Comparison of ENCODE assay signal across 21 mouse cellular contexts in genomic region chr11:51084527-51084926, GRCm38 (mm10). TPM values are rescaled to one million over a fixed set of nuclear protein-coding genes. Genes with fewer than 3 reads are reported as not detected.
DNase-seq lines count a peak whose midpoint lies in the region; TF ChIP-seq lines count a peak whose summit lies in the region.
"Had no signal": no experiment of that assay in that cellular context is flagged by ENCODE, and none has a peak within 500 bp of the region (broad histone marks: within the 10 kb centered on the region; RNA-seq: fewer than 3 reads in every experiment).

No protein-coding gene starts in this region.

- DNase-seq in embryo, embryonic 11 days: peak; percentile 8
- DNase-seq in embryo, embryonic 10 days (ENCODE audit: low spot score): no peak
- peak; percentile 7 for DNase-seq in lung, postnatal 36 days
- DNase-seq in lung, postnatal 25 days (ENCODE audit: low spot score): no peak
- DNase-seq in brain, embryonic 14.5 days (ENCODE audit: low read depth): peak; percentile 23
- peak; percentile 35 to 71 for DNase-seq in kidney, postnatal 36 days
- no peak for DNase-seq in gastrocnemius, adult 18-20 months (ENCODE audit: low spot score)
- DNase-seq in left cerebral cortex, postnatal 25 days (ENCODE audit: low spot score in 2 of 2): no peak
- DNase-seq: adrenal gland, postnatal 14 days; cerebellum, adult 11 months; lung, adult 2 months; thymus, postnatal 25 days had no signal

- no peak for TF ChIP-seq CTCF in brain, embryonic 14.5 days (IDR thresholded peaks at IDR 0.05; ENCODE audit: borderline replicate concordance, extremely low read depth, insufficient read depth, insufficient read length)

- intact Hi-C loops in left cerebral cortex, postnatal 25 days (cut with DNase I): no loop called here

- TF ChIP-seq POLR2A in brain, embryonic 14.5 days (IDR thresholded peaks at IDR 0.05; ENCODE audit: borderline replicate concordance, extremely low read depth, insufficient read depth, insufficient read length, poor library complexity, severe bottlenecking): no peak

RNA-seq across cellular contexts. Expression of gene Zfp354a, which starts 25.5 kb away (rescaled TPM):
- 11.4 and 11.6 TPM in 2 replicates for polyA plus RNA-seq in brain, embryonic 14.5 days (2012; rRNA removed)
- 1 to 10 TPM; 2.8 to 3.2 TPM for total RNA-seq in gastrocnemius, adult 18-20 months (2021)
- total RNA-seq in left cerebral cortex, postnatal 25 days (2021): 1 to 10 TPM; 6.2 to 8.9 TPM
- total RNA-seq: granulocyte monocyte progenitor cell, adult 5-6 weeks had no signal
- polyA plus RNA-seq: erythroblast, embryonic 14.5 days had no signal

RNA-seq across cellular contexts. Expression of gene Olfr1375, which starts 36.6 kb away (rescaled TPM):
- polyA plus RNA-seq in brain, embryonic 14.5 days (2012; rRNA removed): not detected in 2 replicates
- total RNA-seq in gastrocnemius, adult 18-20 months (2021): not detected
- total RNA-seq in left cerebral cortex, postnatal 25 days (2021): not detected
- total RNA-seq: adrenal gland, postnatal 14 days; granulocyte monocyte progenitor cell, adult 5-6 weeks; megakaryocyte, adult 5-6 weeks had no signal
- polyA plus RNA-seq: erythroblast, embryonic 14.5 days; heart, embryonic 16.5 days; hindbrain, embryonic 13.5 days; intestine, postnatal 0 days; limb, embryonic 15.5 days; lung, adult 2 months; small intestine, adult 2 months; stomach, embryonic 15.5 days had no signal

Comparison
In these comparisons a context has a peak if more than half of its experiments do, and no peak if none do; other contexts are left out.
1. DNase-seq: peak in embryo, embryonic 11 days (single experiment), lung, postnatal 36 days (single experiment), brain, embryonic 14.5 days (single experiment) and kidney, postnatal 36 days (2 of 2); none in embryo, embryonic 10 days (single experiment), lung, postnatal 25 days (single experiment), gastrocnemius, adult 18-20 months (single experiment) and left cerebral cortex, postnatal 25 days (0 of 2).